16 mouse cellular contexts compared by ENCODE assay signal in the genomic region with DNA sequence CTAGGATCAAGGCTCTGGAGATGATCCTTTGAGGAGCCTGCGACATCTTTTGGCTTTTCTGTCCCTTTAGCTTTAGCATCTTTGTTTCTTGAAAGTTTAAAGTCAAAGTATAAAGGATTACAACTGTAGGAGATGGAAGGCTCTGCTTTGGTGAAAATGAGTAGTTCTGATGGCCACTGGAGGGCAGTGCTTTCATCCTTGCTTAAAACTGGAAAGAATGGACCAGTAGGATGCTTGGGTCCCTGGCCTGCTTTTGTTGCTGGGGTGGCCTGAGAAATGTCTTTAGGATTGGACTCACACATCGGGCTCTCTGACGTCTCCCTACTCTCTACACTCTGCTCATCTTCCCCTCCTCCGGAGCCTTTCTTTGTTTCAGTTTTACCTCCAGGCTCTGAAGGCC. TPM values are rescaled to one million over a fixed set of nuclear protein-coding genes. Genes with fewer than 3 reads are reported as not detected.
A peak's percentile ranks its signal among the peaks of the same experiment; 100 is the strongest.
DNase-seq lines count a peak whose midpoint lies in the region; ATAC-seq and TF ChIP-seq lines count a peak whose summit lies in the region.
"Had no signal": no experiment of that assay in that cellular context is flagged by ENCODE, and none has a peak within 500 bp of the region (broad histone marks: within the 10 kb centered on the region; RNA-seq: fewer than 3 reads in every experiment).

No protein-coding gene starts in this region.

- ATAC-seq in hindbrain, postnatal 0 days = no peak
- no peak for ATAC-seq in hindbrain, embryonic 11.5 days (ENCODE audit: low FRiP score)
- ATAC-seq in lung, embryonic 14.5 days (ENCODE audit: insufficient read depth) = no peak
- no peak for ATAC-seq in hindbrain, embryonic 13.5 days (ENCODE audit: low FRiP score)
- ATAC-seq: intestine, embryonic 16.5 days had no signal

- H3K4me2 ChIP-seq in hindbrain, postnatal 0 days (ENCODE audit: low read depth, low read length) = no peak overlapping the region
- no peak overlapping the region for H3K4me2 ChIP-seq in hindbrain, embryonic 11.5 days (replicated peaks; ENCODE audit: low read depth, low read length)
- no peak overlapping the region for H3K4me2 ChIP-seq in lung, embryonic 14.5 days
- H3K4me2 ChIP-seq in hindbrain, embryonic 13.5 days = no peak overlapping the region
- H3K4me2 ChIP-seq: embryonic facial prominence, embryonic 15.5 days; heart, embryonic 12.5 days; limb, embryonic 12.5 days; neural tube, embryonic 15.5 days had no signal

- TF ChIP-seq CTCF in hindbrain, postnatal 0 days (IDR thresholded peaks at IDR 0.05; ENCODE audit: low read depth) = peak; percentile 61
- peak; percentile 33 for TF ChIP-seq CTCF in lung, embryonic 14.5 days (IDR thresholded peaks at IDR 0.05; ENCODE audit: low read depth)
- 0 out of 2 replicates have a peak, but pooled peaks have one; percentile 14 for TF ChIP-seq CTCF in E14TG2a.4 (conservative IDR thresholded peaks at IDR 0.05; ENCODE audit: low read length)

- H3K4me1 ChIP-seq in hindbrain, postnatal 0 days (ENCODE audit: insufficient read depth, low read length) = no peaks in the 10 kb centered on the region
- H3K4me1 ChIP-seq in hindbrain, embryonic 11.5 days (replicated peaks; ENCODE audit: control insufficient read depth, insufficient read depth, low read length) = no peaks in the 10 kb centered on the region
- H3K4me1 ChIP-seq in lung, embryonic 14.5 days (ENCODE audit: insufficient read depth) = no peaks in the 10 kb centered on the region
- peaks cover 27% of the 10 kb centered on the region for H3K4me1 ChIP-seq in E14TG2a.4 (replicated peaks; ENCODE audit: low read depth, low read length)
- H3K4me1 ChIP-seq in hindbrain, embryonic 13.5 days (replicated peaks) = no peaks in the 10 kb centered on the region
- H3K4me1 ChIP-seq: embryonic facial prominence, embryonic 15.5 days; heart, embryonic 12.5 days; limb, embryonic 12.5 days; neural tube, embryonic 15.5 days had no signal

- no peaks in the 10 kb centered on the region for H3K9me3 ChIP-seq in hindbrain, postnatal 0 days (ENCODE audit: low read length)
- H3K9me3 ChIP-seq in hindbrain, embryonic 11.5 days (ENCODE audit: control insufficient read depth, low read length) = no peaks in the 10 kb centered on the region
- H3K9me3 ChIP-seq in lung, embryonic 14.5 days (ENCODE audit: low read depth, low read length) = no peaks in the 10 kb centered on the region
- H3K9me3 ChIP-seq in E14TG2a.4 (ENCODE audit: low read length) = no peaks in the 10 kb centered on the region
- no peaks in the 10 kb centered on the region for H3K9me3 ChIP-seq in hindbrain, embryonic 13.5 days
- H3K9me3 ChIP-seq: embryonic facial prominence, embryonic 15.5 days; heart, embryonic 12.5 days; limb, embryonic 12.5 days; neural tube, embryonic 15.5 days had no signal

- H3K27ac ChIP-seq in hindbrain, postnatal 0 days = no peak overlapping the region
- no peak overlapping the region for H3K27ac ChIP-seq in hindbrain, embryonic 11.5 days (ENCODE audit: low read depth, low read length)
- no peak overlapping the region for H3K27ac ChIP-seq in lung, embryonic 14.5 days (ENCODE audit: low read depth)
- no peak overlapping the region for H3K27ac ChIP-seq in hindbrain, embryonic 13.5 days
- H3K27ac ChIP-seq: embryonic facial prominence, embryonic 15.5 days; limb, embryonic 12.5 days; neural tube, embryonic 15.5 days had no signal

- no peaks in the 10 kb centered on the region for H3K27me3 ChIP-seq in hindbrain, postnatal 0 days (ENCODE audit: insufficient read depth, low read length)
- H3K27me3 ChIP-seq in hindbrain, embryonic 11.5 days (ENCODE audit: control insufficient read depth, insufficient read depth, low read length) = no peaks in the 10 kb centered on the region
- no peaks in the 10 kb centered on the region for H3K27me3 ChIP-seq in lung, embryonic 14.5 days (ENCODE audit: insufficient read depth, low read length)
- H3K27me3 ChIP-seq in E14TG2a.4 (ENCODE audit: insufficient read depth, low read length) = no peaks in the 10 kb centered on the region
- no peaks in the 10 kb centered on the region for H3K27me3 ChIP-seq in hindbrain, embryonic 13.5 days
- H3K27me3 ChIP-seq: embryonic facial prominence, embryonic 15.5 days; heart, embryonic 12.5 days; limb, embryonic 12.5 days; neural tube, embryonic 15.5 days had no signal

- peaks cover 52% of the 10 kb centered on the region for H3K36me3 ChIP-seq in hindbrain, postnatal 0 days (ENCODE audit: insufficient read depth, low read length)
- H3K36me3 ChIP-seq in hindbrain, embryonic 11.5 days (ENCODE audit: control insufficient read depth, insufficient read depth, low read length) = peaks cover 11% of the 10 kb centered on the region
- peaks cover 76% of the 10 kb centered on the region for H3K36me3 ChIP-seq in lung, embryonic 14.5 days (ENCODE audit: insufficient read depth)
- H3K36me3 ChIP-seq in E14TG2a.4 (ENCODE audit: insufficient read depth, low read length) = peaks cover 90% of the 10 kb centered on the region
- H3K36me3 ChIP-seq in hindbrain, embryonic 13.5 days = peaks cover 79% of the 10 kb centered on the region

- 85% methylated on average over 4 of the region's 4 CpGs for WGBS in hindbrain, postnatal 0 days
- 90% methylated on average over 4 of the region's 4 CpGs for WGBS in hindbrain, embryonic 11.5 days
- WGBS in lung, embryonic 14.5 days = 82% methylated on average over 4 of the region's 4 CpGs
- WGBS in hindbrain, embryonic 13.5 days = 86% methylated on average over 4 of the region's 4 CpGs

- H3K4me3 ChIP-seq in hindbrain, postnatal 0 days (ENCODE audit: low read length) = no peak overlapping the region
- H3K4me3 ChIP-seq in hindbrain, embryonic 11.5 days (ENCODE audit: low read depth, low read length) = no peak overlapping the region
- H3K4me3 ChIP-seq in lung, embryonic 14.5 days (ENCODE audit: low read depth, low read length) = no peak overlapping the region
- H3K4me3 ChIP-seq in E14TG2a.4 (replicated peaks; ENCODE audit: low read length) = no peak overlapping the region
- H3K4me3 ChIP-seq in hindbrain, embryonic 13.5 days = no peak overlapping the region
- H3K4me3 ChIP-seq: embryonic facial prominence, embryonic 15.5 days; heart, embryonic 12.5 days; limb, embryonic 12.5 days; neural tube, embryonic 15.5 days had no signal

- H3K9ac ChIP-seq in hindbrain, postnatal 0 days (replicated peaks; ENCODE audit: low read length) = no peak overlapping the region
- no peak overlapping the region for H3K9ac ChIP-seq in hindbrain, embryonic 11.5 days (ENCODE audit: low read depth, low read length)
- H3K9ac ChIP-seq in lung, embryonic 14.5 days = no peak overlapping the region
- H3K9ac ChIP-seq in hindbrain, embryonic 13.5 days = no peak overlapping the region
- H3K9ac ChIP-seq: embryonic facial prominence, embryonic 15.5 days; heart, embryonic 12.5 days; limb, embryonic 12.5 days; neural tube, embryonic 15.5 days had no signal

- peak; percentile 12 for DNase-seq in hindbrain, postnatal 0 days (ENCODE audit: low spot score)
- DNase-seq in hindbrain, embryonic 11.5 days (ENCODE audit: low spot score) = no peak
- DNase-seq in lung, embryonic 14.5 days = no peak
- DNase-seq in lung, postnatal 4 days = no peak
- peak; percentile 26 for DNase-seq in adipocyte (ENCODE audit: low spot score)
- DNase-seq: adrenal gland, adult 2 months; cerebellum, adult 9-10 months; lung, adult 2 months; thymus, postnatal 36 days had no signal

RNA-seq across cellular contexts. Expression of a gene that starts 11.0 kb away (rescaled TPM):
- 3.5 and 5.6 TPM in 2 replicates for total RNA-seq in hindbrain, postnatal 0 days (2014; rRNA removed)
- 13.7 and 14.2 TPM in 2 replicates for polyA plus RNA-seq in hindbrain, postnatal 0 days (2015; fragmentation: Nextera tagmentation; extraction: Ambion mirVana)
- polyA plus RNA-seq in hindbrain, embryonic 11.5 days (2014; fragmentation: Nextera tagmentation; extraction: Ambion mirVana) = 3.9 and 5.5 TPM in 2 replicates
- 10.1 and 10.7 TPM in 2 replicates for polyA plus RNA-seq in lung, embryonic 14.5 days (2014; fragmentation: Nextera tagmentation; extraction: Ambion mirVana)
- polyA plus RNA-seq in hindbrain, embryonic 13.5 days (2015; fragmentation: Nextera tagmentation; extraction: Ambion mirVana) = 5.9 and 6.2 TPM in 2 replicates

RNA-seq across cellular contexts. Expression of a gene that starts 33.4 kb away (rescaled TPM):
- 546 and 699 TPM in 2 replicates for total RNA-seq in hindbrain, postnatal 0 days (2014; rRNA removed)
- polyA plus RNA-seq in hindbrain, postnatal 0 days (2015; fragmentation: Nextera tagmentation; extraction: Ambion mirVana) = 20.6 and 21.0 TPM in 2 replicates
- 10.7 and 11.7 TPM in 2 replicates for polyA plus RNA-seq in hindbrain, embryonic 11.5 days (2014; fragmentation: Nextera tagmentation; extraction: Ambion mirVana)
- polyA plus RNA-seq in lung, embryonic 14.5 days (2014; fragmentation: Nextera tagmentation; extraction: Ambion mirVana) = 7.4 and 8.3 TPM in 2 replicates
- polyA plus RNA-seq in hindbrain, embryonic 13.5 days (2015; fragmentation: Nextera tagmentation; extraction: Ambion mirVana) = 15.9 and 17.1 TPM in 2 replicates

RNA-seq across cellular contexts. Expression of a gene that starts 50.8 kb away (rescaled TPM):
- total RNA-seq in hindbrain, postnatal 0 days (2014; rRNA removed) = 85.6 and 98.5 TPM in 2 replicates
- 98.4 and 104 TPM in 2 replicates for polyA plus RNA-seq in hindbrain, postnatal 0 days (2015; fragmentation: Nextera tagmentation; extraction: Ambion mirVana)
- polyA plus RNA-seq in hindbrain, embryonic 11.5 days (2014; fragmentation: Nextera tagmentation; extraction: Ambion mirVana) = 43.3 and 47.2 TPM in 2 replicates
- polyA plus RNA-seq in lung, embryonic 14.5 days (2014; fragmentation: Nextera tagmentation; extraction: Ambion mirVana) = 113 and 116 TPM in 2 replicates
- 76.5 and 77.3 TPM in 2 replicates for polyA plus RNA-seq in hindbrain, embryonic 13.5 days (2015; fragmentation: Nextera tagmentation; extraction: Ambion mirVana)

Comparison
In these comparisons a context has a peak if more than half of its experiments do, and no peak if none do; other contexts are left out.
1. DNase-seq: peak in hindbrain, postnatal 0 days (single experiment) and adipocyte (single experiment); none in hindbrain, embryonic 11.5 days (single experiment), lung, embryonic 14.5 days (single experiment) and lung, postnatal 4 days (0 of 2).
2. Peak in every context shown above with its lines, with median percentiles within 50 percentile points of each other: CTCF ChIP-seq.